Comparison of ENCODE assay signal across 8 mouse cellular contexts in the genomic region with DNA sequence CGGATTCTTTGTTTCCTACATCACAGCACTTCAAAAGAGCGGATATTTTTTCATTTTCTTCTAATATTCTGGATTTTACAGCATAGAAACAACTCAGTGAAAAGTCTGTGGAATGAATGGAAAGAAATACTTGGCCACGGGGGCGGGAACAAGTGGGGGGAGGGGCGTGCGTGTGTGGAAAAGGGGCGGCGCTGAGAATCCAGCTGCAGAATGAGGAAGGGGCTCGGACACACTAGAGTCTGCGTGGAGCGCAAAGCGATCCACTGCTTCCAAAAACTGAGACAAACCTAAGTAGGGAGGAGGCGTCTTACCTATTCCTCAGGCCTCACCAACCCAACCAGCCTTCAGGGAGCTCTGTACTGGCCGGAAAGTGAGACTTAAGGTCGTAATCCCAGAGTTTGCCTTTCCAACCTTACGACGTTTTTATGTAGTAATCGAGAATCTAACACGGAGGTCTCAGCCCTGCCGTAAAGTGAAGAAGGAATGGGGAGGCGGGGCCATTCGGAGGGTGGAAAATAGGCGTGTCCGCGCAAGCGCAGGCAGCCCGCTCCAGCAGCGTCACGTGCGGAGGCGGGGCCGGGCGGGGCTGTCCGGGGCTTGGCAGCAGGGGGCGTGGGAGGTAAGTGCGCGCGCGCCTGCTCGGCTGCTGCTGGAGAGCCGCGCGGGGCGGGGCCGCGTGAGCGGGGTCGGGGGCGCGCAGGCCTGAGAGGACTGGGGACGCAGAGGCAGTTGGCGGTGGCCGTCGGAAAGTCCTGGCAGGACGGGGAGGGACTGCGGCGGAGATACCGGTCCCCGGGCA. TPM values are rescaled to one million over a fixed set of nuclear protein-coding genes. Genes with fewer than 3 reads are reported as not detected.
DNase-seq lines count a peak whose midpoint lies in the region; ATAC-seq and TF ChIP-seq lines count a peak whose summit lies in the region.

Senp8 (minus strand) TSS at position 444 of the 799 bp plus-strand sequence.
Myo9a (plus strand) TSS at position 630 of the 799 bp plus-strand sequence.

- peak within 1 kb of the TSS; percentile 92 for H3K27ac ChIP-seq in forebrain, embryonic 12.5 days
- H3K27ac ChIP-seq in heart, postnatal 0 days (ENCODE audit: low read depth), result peak within 1 kb of the TSS; percentile 93
- H3K27ac ChIP-seq in liver, embryonic 16.5 days (ENCODE audit: low read length), result peak within 1 kb of the TSS; percentile 93
- H3K27ac ChIP-seq in neural tube, embryonic 13.5 days (replicated peaks), result peak within 1 kb of the TSS; percentile 95
- H3K27ac ChIP-seq in testis, adult 2 months (ENCODE audit: control insufficient read depth, insufficient read depth, low read depth, low read length), result peak within 1 kb of the TSS; percentile 99

- H3K27me3 ChIP-seq in E14TG2a.4 (ENCODE audit: insufficient read depth, low read length), result no peaks in the 10 kb centered on the region
- H3K27me3 ChIP-seq in forebrain, embryonic 12.5 days, result no peaks in the 10 kb centered on the region
- no peaks in the 10 kb centered on the region for H3K27me3 ChIP-seq in heart, postnatal 0 days (ENCODE audit: control insufficient read depth, insufficient read depth, low read length)
- H3K27me3 ChIP-seq in liver, embryonic 16.5 days (ENCODE audit: control insufficient read depth, insufficient read depth, low read depth, low read length), result no peaks in the 10 kb centered on the region
- no peaks in the 10 kb centered on the region for H3K27me3 ChIP-seq in neural tube, embryonic 13.5 days
- no peaks in the 10 kb centered on the region for H3K27me3 ChIP-seq in testis, adult 2 months (ENCODE audit: control insufficient read depth, insufficient read depth, low read length)

- H3K4me3 ChIP-seq in E14TG2a.4 (replicated peaks; ENCODE audit: low read length), result peak within 1 kb of the TSS; percentile 95
- H3K4me3 ChIP-seq in forebrain, embryonic 12.5 days (replicated peaks), result peak within 1 kb of the TSS; percentile 95
- peak within 1 kb of the TSS; percentile 96 for H3K4me3 ChIP-seq in heart, postnatal 0 days (ENCODE audit: low read depth, low read length)
- H3K4me3 ChIP-seq in liver, embryonic 16.5 days (ENCODE audit: low read depth, low read length), result peak within 1 kb of the TSS; percentile 94
- peak within 1 kb of the TSS; percentile 96 for H3K4me3 ChIP-seq in neural tube, embryonic 13.5 days
- H3K4me3 ChIP-seq in testis, adult 2 months (ENCODE audit: control insufficient read depth, low read depth, low read length), result peak within 1 kb of the TSS; percentile 99

- WGBS in forebrain, embryonic 12.5 days, result under 1% methylated on average over 58 of the region's 59 CpGs
- 2% methylated on average over 59 of the region's 59 CpGs for WGBS in heart, postnatal 0 days
- WGBS in liver, embryonic 16.5 days (ENCODE audit: insufficient replicate concordance), result under 1% methylated on average over 59 of the region's 59 CpGs
- under 1% methylated on average over 57 of the region's 59 CpGs for WGBS in neural tube, embryonic 13.5 days

- no peaks in the 10 kb centered on the region for H3K9me3 ChIP-seq in E14TG2a.4 (ENCODE audit: low read length)
- H3K9me3 ChIP-seq in forebrain, embryonic 12.5 days, result no peaks in the 10 kb centered on the region
- H3K9me3 ChIP-seq in heart, postnatal 0 days (replicated peaks; ENCODE audit: control insufficient read depth, low read length), result no peaks in the 10 kb centered on the region
- no peaks in the 10 kb centered on the region for H3K9me3 ChIP-seq in liver, embryonic 16.5 days (replicated peaks; ENCODE audit: control insufficient read depth, low read length)
- H3K9me3 ChIP-seq in neural tube, embryonic 13.5 days, result no peaks in the 10 kb centered on the region

- ATAC-seq in forebrain, embryonic 12.5 days (ENCODE audit: low FRiP score), result peak; percentile 95
- peak; percentile 92 for ATAC-seq in heart, postnatal 0 days (ENCODE audit: insufficient read depth, low read depth)
- peak; percentile 89 for ATAC-seq in liver, embryonic 16.5 days (ENCODE audit: low read depth)
- ATAC-seq in neural tube, embryonic 13.5 days (ENCODE audit: low read depth), result peak; percentile 95

- H3K9ac ChIP-seq in forebrain, embryonic 12.5 days, result peak within 1 kb of the TSS; percentile 90
- H3K9ac ChIP-seq in heart, postnatal 0 days (replicated peaks; ENCODE audit: low read depth, low read length), result peak within 1 kb of the TSS; percentile 82
- H3K9ac ChIP-seq in liver, embryonic 16.5 days (ENCODE audit: low read depth, low read length), result peak within 1 kb of the TSS; percentile 90
- peak within 1 kb of the TSS; percentile 93 for H3K9ac ChIP-seq in neural tube, embryonic 13.5 days

- H3K4me2 ChIP-seq in forebrain, embryonic 12.5 days, result peak within 1 kb of the TSS; percentile 86
- peak within 1 kb of the TSS; percentile 84 for H3K4me2 ChIP-seq in heart, postnatal 0 days (ENCODE audit: low read depth, low read length)
- peak within 1 kb of the TSS; percentile 95 for H3K4me2 ChIP-seq in liver, embryonic 16.5 days (ENCODE audit: low read depth, low read length)
- H3K4me2 ChIP-seq in neural tube, embryonic 13.5 days, result peak within 1 kb of the TSS; percentile 76

- TF ChIP-seq CTCF in E14TG2a.4 (conservative IDR thresholded peaks at IDR 0.05; ENCODE audit: low read length), result no peak
- peak; percentile 30 for TF ChIP-seq CTCF in heart, postnatal 0 days (IDR thresholded peaks at IDR 0.05; ENCODE audit: low read depth)
- TF ChIP-seq CTCF in testis, adult 2 months (IDR thresholded peaks at IDR 0.05; ENCODE audit: control insufficient read depth, insufficient read depth, insufficient replicate concordance, low read depth, low read length), result no peak

- peaks cover 26% of the 10 kb centered on the region for H3K4me1 ChIP-seq in E14TG2a.4 (replicated peaks; ENCODE audit: low read depth, low read length)
- H3K4me1 ChIP-seq in forebrain, embryonic 12.5 days, result peaks cover 15% of the 10 kb centered on the region
- H3K4me1 ChIP-seq in heart, postnatal 0 days (ENCODE audit: control insufficient read depth, insufficient read depth), result peaks cover 7% of the 10 kb centered on the region
- peaks cover 20% of the 10 kb centered on the region for H3K4me1 ChIP-seq in liver, embryonic 16.5 days (ENCODE audit: control insufficient read depth, low read depth, low read length)
- H3K4me1 ChIP-seq in neural tube, embryonic 13.5 days (replicated peaks), result peaks cover 19% of the 10 kb centered on the region
- H3K4me1 ChIP-seq in testis, adult 2 months (ENCODE audit: control insufficient read depth, insufficient read depth, low read length), result peaks cover 5% of the 10 kb centered on the region

- TF ChIP-seq EP300 in heart, postnatal 0 days (IDR thresholded peaks at IDR 0.05; ENCODE audit: low read depth), result peak; percentile 60; the same call in 1 of the 2 replicates

- no peaks in the 10 kb centered on the region for H3K36me3 ChIP-seq in E14TG2a.4 (ENCODE audit: insufficient read depth, low read length)
- no peaks in the 10 kb centered on the region for H3K36me3 ChIP-seq in forebrain, embryonic 12.5 days (replicated peaks)
- no peaks in the 10 kb centered on the region for H3K36me3 ChIP-seq in heart, postnatal 0 days (replicated peaks; ENCODE audit: control insufficient read depth, insufficient read depth, low read length)
- no peaks in the 10 kb centered on the region for H3K36me3 ChIP-seq in liver, embryonic 16.5 days (ENCODE audit: control insufficient read depth, insufficient read depth)
- no peaks in the 10 kb centered on the region for H3K36me3 ChIP-seq in neural tube, embryonic 13.5 days
- H3K36me3 ChIP-seq in testis, adult 2 months (ENCODE audit: control insufficient read depth, insufficient read depth, low read length), result no peaks in the 10 kb centered on the region

- DNase-seq in c-Kit-positive CD71-positive TER-119-positive erythroid progenitor cells, embryonic 14.5 days (ENCODE audit: low spot score), result peak; percentile 98
- DNase-seq in heart, postnatal 0 days (ENCODE audit: low spot score), result peak; percentile 99
- DNase-seq in kidney, postnatal 4 days, result peak; percentile 100

- TF ChIP-seq POLR2A in testis, adult 2 months (IDR thresholded peaks at IDR 0.05; ENCODE audit: control insufficient read depth, low read depth, low read length), result peak; percentile 58; the same call in 1 of the 2 replicates

RNA-seq across cellular contexts. Expression of gene Senp8, which starts in this region (rescaled TPM):
- polyA plus RNA-seq in forebrain, embryonic 12.5 days (2016; fragmentation: Nextera tagmentation; extraction: Ambion mirVana), result 13.0 and 18.1 TPM in 2 replicates
- total RNA-seq in heart, postnatal 0 days (2014; rRNA removed; ENCODE audit: low replicate concordance), result 5.2 and 26.7 TPM in 2 replicates
- 8.7 and 9.6 TPM in 2 replicates for polyA plus RNA-seq in heart, postnatal 0 days (2015; fragmentation: Nextera tagmentation; extraction: Ambion mirVana)
- 3.2 and 3.6 TPM in 2 replicates for polyA plus RNA-seq in liver, embryonic 16.5 days (2015; fragmentation: Nextera tagmentation; extraction: Ambion mirVana)
- polyA plus RNA-seq in neural tube, embryonic 13.5 days (2015; fragmentation: Nextera tagmentation; extraction: Ambion mirVana), result 12.7 and 13.2 TPM in 2 replicates
- 3.3 TPM in 2 replicates for polyA plus RNA-seq in testis, adult 2 months (2012; rRNA removed)

RNA-seq across cellular contexts. Expression of gene Myo9a, which starts in this region (rescaled TPM):
- 20.9 and 22.7 TPM in 2 replicates for polyA plus RNA-seq in forebrain, embryonic 12.5 days (2016; fragmentation: Nextera tagmentation; extraction: Ambion mirVana)
- total RNA-seq in heart, postnatal 0 days (2014; rRNA removed; ENCODE audit: low replicate concordance), result 12.2 and 13.0 TPM in 2 replicates
- polyA plus RNA-seq in heart, postnatal 0 days (2015; fragmentation: Nextera tagmentation; extraction: Ambion mirVana), result 4.3 and 4.5 TPM in 2 replicates
- polyA plus RNA-seq in liver, embryonic 16.5 days (2015; fragmentation: Nextera tagmentation; extraction: Ambion mirVana), result 3.1 and 3.4 TPM in 2 replicates
- 23.4 and 26.4 TPM in 2 replicates for polyA plus RNA-seq in neural tube, embryonic 13.5 days (2015; fragmentation: Nextera tagmentation; extraction: Ambion mirVana)
- 13.3 and 18.5 TPM in 2 replicates for polyA plus RNA-seq in testis, adult 2 months (2012; rRNA removed)

Comparison
In these comparisons a context has a peak if more than half of its experiments do, and no peak if none do; other contexts are left out.
1. Peak in every context shown above with its lines: DNase-seq, ATAC-seq, H3K4me3 ChIP-seq and H3K27ac ChIP-seq.